Mouse (Mus musculus): ENCODE measurements around the gene Fabp1.

Gene Fabp1

GRCm38 (mm10) chr6:71199612-71200011 is at the start of gene Fabp1:
TSS of gene Fabp1 (plus strand) at chr6:71199827.
- no peak for ATAC-seq (ENCODE audit: low TSS enrichment)

- no peak for ATAC-seq (ENCODE audit: low TSS enrichment)
Measured at GRCm38 (mm10) chr6:71151098-71151497, 48.5 kb upstream of the Fabp1 start.

- ATAC-seq (ENCODE audit: low TSS enrichment): no peak
Measured at GRCm38 (mm10) chr6:71153486-71153885, 46.1 kb upstream of the Fabp1 start.

GRCm38 (mm10) chr6:71154861-71155260 is 44.8 kb upstream of the Fabp1 start:
- ATAC-seq (ENCODE audit: low TSS enrichment): no peak

GRCm38 (mm10) chr6:71156674-71157326 is 42.8 kb upstream of the Fabp1 start:
- ATAC-seq (ENCODE audit: low TSS enrichment): no peak

GRCm38 (mm10) chr6:71161290-71161689 is 38.3 kb upstream of the Fabp1 start:
- ATAC-seq (ENCODE audit: low TSS enrichment): no peak

- no peak for ATAC-seq (ENCODE audit: low TSS enrichment)
Measured at GRCm38 (mm10) chr6:71162269-71162668, 37.4 kb upstream of the Fabp1 start.

GRCm38 (mm10) chr6:71164394-71164793 is 35.2 kb upstream of the Fabp1 start:
- ATAC-seq (ENCODE audit: low TSS enrichment): no peak

GRCm38 (mm10) chr6:71166551-71167169 is 33.0 kb upstream of the Fabp1 start:
- peak; percentile 74 for ATAC-seq (ENCODE audit: low TSS enrichment)

GRCm38 (mm10) chr6:71172812-71173580 is 26.6 kb upstream of the Fabp1 start:
- ATAC-seq (ENCODE audit: low TSS enrichment): no peak

GRCm38 (mm10) chr6:71180596-71180995 is 19.0 kb upstream of the Fabp1 start:
- ATAC-seq (ENCODE audit: low TSS enrichment): no peak

GRCm38 (mm10) chr6:71184941-71185604 is 14.6 kb upstream of the Fabp1 start:
- no peak for ATAC-seq (ENCODE audit: low TSS enrichment)

GRCm38 (mm10) chr6:71189578-71189977 is 10.0 kb upstream of the Fabp1 start:
- no peak for ATAC-seq (ENCODE audit: low TSS enrichment)

GRCm38 (mm10) chr6:71190501-71190900 is 9.1 kb upstream of the Fabp1 start:
- ATAC-seq (ENCODE audit: low TSS enrichment): no peak

- no peak for ATAC-seq (ENCODE audit: low TSS enrichment)
Measured at GRCm38 (mm10) chr6:71193151-71193740, 6.4 kb upstream of the Fabp1 start.

GRCm38 (mm10) chr6:71196107-71196506 is 3.5 kb upstream of the Fabp1 start:
- no peak for ATAC-seq (ENCODE audit: low TSS enrichment)

GRCm38 (mm10) chr6:71197636-71198535 is 1.7 kb upstream of the Fabp1 start:
- ATAC-seq (ENCODE audit: low TSS enrichment): no peak

GRCm38 (mm10) chr6:71201925-71202324 is 2.3 kb downstream of the Fabp1 start:
- ATAC-seq (ENCODE audit: low TSS enrichment): no peak

GRCm38 (mm10) chr6:71203674-71204073 is 4.0 kb downstream of the Fabp1 start:
- no peak for ATAC-seq (ENCODE audit: low TSS enrichment)

GRCm38 (mm10) chr6:71204166-71204565 is 4.5 kb downstream of the Fabp1 start:
- ATAC-seq (ENCODE audit: low TSS enrichment): no peak

- no peak for ATAC-seq (ENCODE audit: low TSS enrichment)
Measured at GRCm38 (mm10) chr6:71208691-71209090, 9.1 kb downstream of the Fabp1 start.
